Mouse (Mus musculus) brain, embryonic 14.5 days (tissue): ENCODE results near the gene Pmpcb.

Experiments used
- CTCF ChIP-seq: fragments of 200-500 bp; IDR thresholded peaks from 2 replicates; pipeline ENCODE4 v1.5.1; 2012; ENCODE audit warnings: inconsistent platforms, mild to moderate bottlenecking, moderate library complexity, borderline replicate concordance; ENCODE audit not compliant: insufficient read depth, insufficient read length; ENCODE audit errors: extremely low read depth
- POLR2A ChIP-seq: fragments of 200-500 bp; IDR thresholded peaks from 2 replicates; pipeline ENCODE4 v1.6.1; 2012; ENCODE audit warnings: mild to moderate bottlenecking, inconsistent platforms, borderline replicate concordance; ENCODE audit not compliant: poor library complexity, insufficient read depth, insufficient read length, severe bottlenecking; ENCODE audit errors: extremely low read depth

GRCm38 (mm10) chr5:21692230-21692629 is 44.7 kb upstream of the Pmpcb start:
- TF ChIP-seq CTCF (no peak), POLR2A (no peak)
